Mouse (Mus musculus) cerebellum, adult 11-12 months (tissue): Measurements from ENCODE around the gene Dusp23.
A peak's percentile ranks its signal among the peaks of the same experiment; 100 is the strongest.

Experiments used
- DNase-seq: peaks from one replicate; pipeline ENCODE4 v3.0.0; 2022

Gene Dusp23

DNA sequence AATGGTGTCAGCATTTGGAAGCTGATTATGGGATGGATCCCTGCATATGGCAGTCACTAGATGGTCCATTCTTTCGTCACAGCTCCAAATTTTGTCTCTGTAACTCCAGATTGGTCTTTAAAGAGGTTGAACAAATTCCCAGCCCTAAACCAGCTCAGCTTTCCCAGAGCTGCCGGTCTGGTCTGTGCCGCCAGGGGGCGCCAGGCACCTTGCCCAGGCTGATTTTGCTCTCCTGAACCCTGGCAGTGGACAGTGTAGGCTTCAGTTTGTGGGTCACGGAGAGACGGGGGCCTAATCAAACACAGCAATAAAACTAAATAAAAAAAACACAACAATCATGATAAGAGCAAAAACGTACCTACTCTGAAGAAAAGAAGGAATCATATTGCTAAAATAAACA lies 13.5 kb downstream of the Dusp23 start:
- DNase-seq = peak; percentile 47

DNA sequence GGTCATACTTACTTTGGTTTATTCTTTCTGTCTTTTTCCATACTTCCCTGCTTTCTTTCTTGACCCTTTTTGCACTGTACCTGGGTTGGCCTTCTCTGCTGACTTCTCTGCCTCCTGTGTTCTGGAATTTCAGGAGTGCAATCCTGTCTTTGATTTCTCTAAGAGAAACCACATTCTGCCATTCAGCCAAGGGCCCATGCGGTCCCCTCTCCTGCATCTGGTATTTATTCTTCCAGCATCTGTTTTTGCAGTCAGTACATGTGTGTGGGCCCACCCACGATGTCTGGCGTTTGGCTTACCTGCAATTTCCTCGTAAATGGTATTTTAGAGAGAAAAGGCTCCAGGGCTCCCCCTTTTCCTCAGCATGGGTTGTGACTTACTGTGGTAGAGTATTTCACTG lies 14.6 kb downstream of the Dusp23 start:
- no peak for DNase-seq

GRCm38 (mm10) chr1:172617365-172618076 lies 15.2 kb downstream of the Dusp23 start:
- DNase-seq = no peak

GRCm38 (mm10) chr1:172616537-172617300 lies 16.0 kb downstream of the Dusp23 start:
- no peak for DNase-seq

- no peak for DNase-seq
These were observed 17.4 kb downstream of the Dusp23 start for GRCm38 (mm10) chr1:172615412-172615811.

- DNase-seq = no peak
These were observed 18.1 kb downstream of the Dusp23 start for GRCm38 (mm10) chr1:172614654-172615053.

DNA sequence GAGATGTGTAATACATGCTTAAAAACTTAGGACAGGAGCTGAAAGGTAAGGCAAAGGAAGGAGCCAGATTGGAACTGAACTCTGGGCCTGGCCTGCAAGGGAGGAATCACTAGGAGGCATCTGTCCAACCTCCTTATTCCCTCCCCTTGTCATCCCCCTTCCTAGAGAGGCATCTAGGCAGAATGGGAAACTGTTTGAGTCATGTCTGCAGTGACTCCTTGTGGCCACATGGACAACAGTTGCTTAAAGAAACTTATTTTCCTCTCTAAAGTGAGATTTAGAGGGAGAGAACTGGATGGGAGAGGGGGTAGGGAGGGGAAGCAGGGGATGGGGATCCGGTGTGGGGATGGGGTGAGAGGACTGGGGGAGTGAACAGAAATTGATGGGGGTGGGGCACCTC lies 20.0 kb downstream of the Dusp23 start:
- DNase-seq = no peak

GRCm38 (mm10) chr1:172611304-172611703 lies 21.5 kb downstream of the Dusp23 start:
- DNase-seq = no peak

GRCm38 (mm10) chr1:172602326-172602725 lies 30.4 kb downstream of the Dusp23 start, which contains the start of gene Fcrl6:
Gene Fcrl6 (minus strand): TSS chr1:172602551.
- no peak for DNase-seq

DNA sequence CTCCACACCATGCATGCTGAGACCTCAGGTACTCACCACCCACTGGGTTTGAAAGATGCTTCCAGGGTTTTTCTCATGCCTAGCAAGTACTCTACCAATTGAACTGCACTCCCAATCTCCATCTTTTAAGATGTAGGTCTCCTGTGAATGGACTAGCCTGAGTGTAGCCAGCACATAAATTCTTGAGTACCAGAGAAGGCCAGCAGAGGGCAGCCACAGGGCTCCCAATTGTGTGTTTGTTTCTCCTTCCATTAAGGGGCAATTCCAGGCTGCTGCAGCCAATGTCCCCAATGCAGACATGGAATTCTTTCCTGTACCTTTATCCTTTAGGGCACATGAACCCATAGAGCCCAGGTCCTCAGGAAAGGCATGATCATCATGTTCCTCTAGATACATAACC lies 38.3 kb downstream of the Dusp23 start:
- DNase-seq = no peak

GRCm38 (mm10) chr1:172593956-172594355 lies 38.8 kb downstream of the Dusp23 start:
- no peak for DNase-seq

DNA sequence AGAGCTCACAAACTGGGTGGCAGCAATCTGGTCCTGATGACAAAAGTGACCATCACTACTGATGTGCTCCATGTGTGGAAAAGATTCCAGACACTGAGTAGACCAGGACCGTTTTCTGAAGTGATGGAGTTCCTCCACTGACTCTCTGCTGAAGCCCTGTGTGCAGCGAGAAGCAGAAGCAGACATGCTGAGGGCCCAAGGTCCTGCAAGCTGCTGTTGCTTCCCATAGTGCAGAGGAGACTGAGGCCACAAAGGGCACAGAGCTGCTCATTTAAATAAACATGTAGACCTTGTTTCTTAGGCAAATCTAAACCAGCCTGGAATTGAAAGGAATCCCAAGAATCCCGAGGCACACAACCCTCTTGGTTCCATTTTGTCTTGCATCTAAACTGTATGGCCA lies 39.4 kb downstream of the Dusp23 start:
- no peak for DNase-seq

DNA sequence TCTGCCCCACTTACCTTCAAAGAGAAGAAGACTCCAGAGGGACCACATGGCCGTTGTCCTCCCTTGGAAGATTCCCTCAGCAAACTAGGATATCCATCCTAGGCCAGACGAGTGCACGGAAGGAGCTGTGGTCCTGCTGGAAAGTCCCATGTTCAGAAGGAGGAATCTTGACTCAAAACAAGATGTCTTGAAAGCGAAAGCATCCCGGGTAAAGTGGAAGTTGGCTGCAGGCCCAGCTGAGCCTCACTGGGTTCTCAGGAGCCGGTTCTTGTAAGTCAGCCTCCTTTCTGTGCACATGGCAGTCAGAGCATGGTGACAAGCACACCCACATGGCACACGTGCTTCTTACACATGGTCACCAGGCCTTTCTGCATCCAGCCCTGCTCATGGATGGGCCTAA lies 42.4 kb downstream of the Dusp23 start, which contains the start of gene Slamf8:
Gene Slamf8 (minus strand): TSS at position 184 of the 400 bp plus-strand sequence.
- no peak for DNase-seq

GRCm38 (mm10) chr1:172585612-172586567 lies 46.9 kb downstream of the Dusp23 start:
- no peak for DNase-seq

DNA sequence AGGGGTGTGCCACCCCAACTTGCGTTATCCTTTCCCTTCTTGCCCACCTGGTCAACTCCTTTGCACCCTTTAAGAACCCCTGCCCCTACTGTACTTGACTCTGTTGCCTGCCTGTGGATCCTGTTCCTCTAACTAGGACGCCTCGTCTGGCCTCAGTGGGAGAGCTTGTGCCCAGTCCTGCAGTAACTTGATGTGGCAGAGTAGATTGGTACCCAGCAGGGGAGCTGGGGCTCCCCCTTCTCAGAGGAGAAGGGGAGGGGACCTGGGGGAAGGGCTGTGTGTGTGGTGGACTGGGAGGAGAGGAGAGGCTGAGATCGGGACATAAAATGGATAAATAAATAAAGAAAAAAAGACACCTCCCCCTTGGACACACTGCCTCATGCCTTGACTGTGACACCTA lies 47.7 kb downstream of the Dusp23 start:
- DNase-seq = no peak

- no peak for DNase-seq
These were observed 48.5 kb downstream of the Dusp23 start for GRCm38 (mm10) chr1:172584271-172584670.

- DNase-seq = no peak
These were observed 50.3 kb downstream of the Dusp23 start for GRCm38 (mm10) chr1:172582436-172582835.
